Mouse (Mus musculus) embryonic fibroblast, embryonic 13.5 days (primary cell): ENCODE results near the gene Oxct2a. TPM values are rescaled to one million over a fixed set of nuclear protein-coding genes. Genes with fewer than 3 reads are reported as not detected.
"Not testable (repeated sequence)": the region's sequence is repeated elsewhere in the genome, so short reads cannot be mapped to it uniquely, and the experiment has no call there.

ENCODE experiments used
- H3K27ac ChIP-seq: 2 replicates; pipeline ENCODE4 v1.5.1; 2012; ENCODE audit warnings: low read length, control low read depth, inconsistent platforms; ENCODE audit not compliant: insufficient read depth
- H3K4me1 ChIP-seq: 2 replicates; pipeline ENCODE4 v1.6.1; 2011; ENCODE audit warnings: low read length; ENCODE audit not compliant: control insufficient read depth, insufficient read depth
- H3K4me3 ChIP-seq: 2 replicates; pipeline ENCODE4 v1.5.1; 2011; ENCODE audit warnings: mild to moderate bottlenecking, control low read depth, low read length; ENCODE audit not compliant: insufficient read depth
- CTCF ChIP-seq: IDR thresholded peaks from 2 replicates; pipeline ENCODE4 v1.5.1; 2011; ENCODE audit warnings: mild to moderate bottlenecking, control low read depth, low read length, moderate library complexity, borderline replicate concordance; ENCODE audit not compliant: insufficient read depth
- POLR2A ChIP-seq: IDR thresholded peaks from 2 replicates; pipeline ENCODE4 v1.6.1; 2011; ENCODE audit warnings: low read depth, mild to moderate bottlenecking, control low read depth, low read length, moderate library complexity
- polyA plus RNA-seq: library from polyadenylated mRNA; stranded (reverse); fragments of >200 nt; gene quantifications from 2 replicates; pipeline ENCODE4 v1.2.4, GENCODE M21; 2011; ENCODE audit warnings: low read depth; ENCODE audit not compliant: missing spikeins, insufficient read length

Gene Oxct2a
- polyA plus RNA-seq, 1 experiment = not detected

- TF ChIP-seq POLR2A = no peak
- TF ChIP-seq CTCF = no peak
- H3K27ac ChIP-seq = no peak overlapping the region
- H3K4me1 ChIP-seq = peaks cover 7% of the 10 kb centered on the region; the same call in 1 of the 2 replicates
- no peak overlapping the region for H3K4me3 ChIP-seq
Measured at GRCm38 (mm10) chr4:123340232-123340631, 16.8 kb upstream of the Oxct2a start.

GRCm38 (mm10) chr4:123337693-123338092 is 14.3 kb upstream of the Oxct2a start:
- Histone ChIP-seq H3K27ac (no peak overlapping the region), H3K4me3 (no peak overlapping the region), H3K4me1 (peaks cover 7% of the 10 kb centered on the region; the same call in 1 of the 2 replicates)
- TF ChIP-seq POLR2A (no peak), CTCF (no peak)

GRCm38 (mm10) chr4:123335796-123336585 is 12.6 kb upstream of the Oxct2a start:
- Histone ChIP-seq H3K4me1 (peaks cover 7% of the 10 kb centered on the region; the same call in 1 of the 2 replicates), H3K27ac (no peak overlapping the region), H3K4me3 (no peak overlapping the region)
- peak; percentile 18; the same call in 1 of the 2 replicates for TF ChIP-seq CTCF
- TF ChIP-seq POLR2A = no peak

GRCm38 (mm10) chr4:123335244-123335643 is 11.8 kb upstream of the Oxct2a start:
- not testable (repeated sequence) for H3K4me3 ChIP-seq, H3K27ac ChIP-seq, H3K4me1 ChIP-seq

GRCm38 (mm10) chr4:123334177-123334576 is 10.7 kb upstream of the Oxct2a start:
- TF ChIP-seq POLR2A (no peak), CTCF (no peak)
- H3K4me1 ChIP-seq = 0 out of 2 replicates have a peak, but pooled peaks cover 2% of the 10 kb centered on the region
- H3K27ac ChIP-seq = no peak overlapping the region
- H3K4me3 ChIP-seq = no peak overlapping the region

GRCm38 (mm10) chr4:123333151-123333550 is 9.7 kb upstream of the Oxct2a start:
- H3K4me3 ChIP-seq = no peak overlapping the region
- no peak overlapping the region for H3K27ac ChIP-seq
- H3K4me1 ChIP-seq = 0 out of 2 replicates have a peak, but pooled peaks cover 2% of the 10 kb centered on the region
- TF ChIP-seq POLR2A (no peak), CTCF (no peak)

GRCm38 (mm10) chr4:123331961-123332360 is 8.5 kb upstream of the Oxct2a start:
- not testable (repeated sequence) for H3K4me3 ChIP-seq, H3K27ac ChIP-seq, H3K4me1 ChIP-seq

- 0 out of 2 replicates have a peak, but pooled peaks cover 2% of the 10 kb centered on the region for H3K4me1 ChIP-seq
- no peak overlapping the region for H3K4me3 ChIP-seq
- no peak for TF ChIP-seq CTCF
- H3K27ac ChIP-seq = no peak overlapping the region
Measured at GRCm38 (mm10) chr4:123331326-123331725, 7.9 kb upstream of the Oxct2a start.

- no peaks in the 10 kb centered on the region for H3K4me1 ChIP-seq
- TF ChIP-seq CTCF (no peak), POLR2A (no peak)
- H3K27ac ChIP-seq = no peak overlapping the region
- H3K4me3 ChIP-seq = no peak overlapping the region
Measured at GRCm38 (mm10) chr4:123328946-123329345, 5.5 kb upstream of the Oxct2a start.

GRCm38 (mm10) chr4:123327630-123328029 is 4.2 kb upstream of the Oxct2a start:
- no peak for TF ChIP-seq POLR2A
- TF ChIP-seq CTCF = no peak
- Histone ChIP-seq H3K4me3 (no peak overlapping the region), H3K4me1 (no peaks in the 10 kb centered on the region), H3K27ac (no peak overlapping the region)
